Mouse (Mus musculus) CD4-positive, CD25-positive, alpha-beta regulatory T cell (primary cell): ENCODE measurements around the gene Mettl11b. TPM values are rescaled to one million over a fixed set of nuclear protein-coding genes. Genes with fewer than 3 reads are reported as not detected.

ENCODE experiments used
- polyA plus RNA-seq: library from polyadenylated mRNA; unstranded; fragments of 100-300 nt; shearing (Covaris generic); gene quantifications from one replicate; pipeline ENCODE4 v1.2.1, GENCODE M21; 2017

Mettl11b gene
- not detected for polyA plus RNA-seq

GRCm38 (mm10) chr1:163725106-163725759 is at the start of gene Mettl11b:
Gene Mettl11b, minus strand, starts transcription at chr1:163725232.

Other genes with a start within 250 kb of the Mettl11b start
- 3.4 TPM for gene Kifap3, start 54.4 kb upstream of the Mettl11b start, polyA plus RNA-seq
- gene Scyl3, start 203.9 kb upstream of the Mettl11b start, polyA plus RNA-seq: 48.2 TPM